Mouse (Mus musculus) kidney, postnatal 14 days (tissue): ENCODE measurements around the gene Pnp2.
"Not testable (repeated sequence)": the region's sequence is repeated elsewhere in the genome, so short reads cannot be mapped to it uniquely, and the experiment has no call there.

Source experiments
- DNase-seq: peaks from one replicate; pipeline ENCODE4 v3.0.0; 2022; ENCODE audit warnings: mixed read lengths

The Pnp2 gene

DNA sequence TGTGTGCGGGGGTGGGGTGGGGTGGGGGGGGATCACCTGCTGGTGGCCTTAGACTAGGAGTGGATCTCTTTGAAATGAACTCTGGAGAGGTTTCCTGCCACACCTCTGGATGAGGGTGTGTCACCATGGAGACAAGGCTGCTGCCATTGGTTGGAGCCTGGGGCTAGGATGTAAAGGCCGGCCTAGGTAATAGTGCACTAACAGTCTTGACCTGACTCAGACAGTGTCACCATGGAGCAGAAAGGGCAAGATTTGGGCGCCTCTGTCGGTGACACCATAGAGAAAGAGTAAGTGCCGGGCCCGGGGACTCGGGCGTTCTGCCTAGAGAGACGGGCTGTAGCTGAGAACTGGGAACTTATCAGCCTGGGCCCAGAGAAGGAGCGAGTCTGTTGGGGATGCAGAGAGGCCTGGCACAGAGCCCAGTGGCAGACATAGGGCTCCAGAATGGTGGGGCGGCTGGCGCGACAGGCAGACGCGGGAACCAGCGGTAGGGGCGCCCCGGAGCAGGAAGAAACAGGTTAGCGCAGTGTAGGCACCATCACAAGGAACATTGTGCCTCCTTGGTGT is at the start of gene Pnp2:
Gene Pnp2 (plus strand): TSS at position 51 of the 567 bp plus-strand sequence.
- peak; percentile 60 for DNase-seq

DNA sequence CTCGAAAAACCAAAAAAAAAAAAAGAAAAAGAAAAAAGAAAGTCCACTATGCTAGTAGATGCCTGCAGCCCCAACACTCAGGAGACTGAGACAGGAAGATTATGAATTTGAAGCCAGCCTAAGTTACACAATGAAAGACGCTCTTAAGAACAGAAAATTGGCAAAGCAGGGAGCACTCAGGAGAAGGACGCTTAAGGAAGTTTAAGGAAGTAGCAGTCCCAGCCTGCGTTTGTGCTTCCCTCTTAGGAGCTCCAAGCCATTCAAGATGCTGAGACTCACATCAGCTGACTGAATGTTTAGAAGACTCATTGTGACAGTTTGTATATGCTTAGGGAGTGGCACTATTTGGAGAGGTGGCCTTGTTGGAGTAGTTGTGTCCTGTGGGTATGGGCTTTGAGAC is 47.7 kb upstream of the Pnp2 start:
- no peak for DNase-seq

DNA sequence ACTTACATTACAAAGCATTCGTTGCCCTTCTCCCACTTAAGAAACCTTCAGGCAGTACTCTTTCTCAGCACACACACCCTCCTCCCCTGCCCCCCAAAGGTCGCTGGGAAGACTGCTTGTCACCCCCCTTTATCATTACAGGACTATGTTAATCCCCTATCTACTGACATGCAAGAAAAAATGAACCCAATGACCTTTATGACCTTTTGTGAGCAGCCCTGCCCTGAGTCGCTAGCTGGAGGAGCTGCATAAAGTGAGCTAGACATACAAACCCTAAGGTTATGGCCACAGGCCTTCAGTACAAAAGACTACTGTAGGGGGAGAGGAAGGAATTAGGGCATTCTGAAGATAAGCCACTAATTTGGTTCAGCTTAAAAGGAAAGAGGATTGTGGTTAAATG is 44.4 kb upstream of the Pnp2 start:
- no peak for DNase-seq

GRCm38 (mm10) chr14:50923437-50923836 is 32.4 kb upstream of the Pnp2 start:
- DNase-seq: not testable (repeated sequence)

DNA sequence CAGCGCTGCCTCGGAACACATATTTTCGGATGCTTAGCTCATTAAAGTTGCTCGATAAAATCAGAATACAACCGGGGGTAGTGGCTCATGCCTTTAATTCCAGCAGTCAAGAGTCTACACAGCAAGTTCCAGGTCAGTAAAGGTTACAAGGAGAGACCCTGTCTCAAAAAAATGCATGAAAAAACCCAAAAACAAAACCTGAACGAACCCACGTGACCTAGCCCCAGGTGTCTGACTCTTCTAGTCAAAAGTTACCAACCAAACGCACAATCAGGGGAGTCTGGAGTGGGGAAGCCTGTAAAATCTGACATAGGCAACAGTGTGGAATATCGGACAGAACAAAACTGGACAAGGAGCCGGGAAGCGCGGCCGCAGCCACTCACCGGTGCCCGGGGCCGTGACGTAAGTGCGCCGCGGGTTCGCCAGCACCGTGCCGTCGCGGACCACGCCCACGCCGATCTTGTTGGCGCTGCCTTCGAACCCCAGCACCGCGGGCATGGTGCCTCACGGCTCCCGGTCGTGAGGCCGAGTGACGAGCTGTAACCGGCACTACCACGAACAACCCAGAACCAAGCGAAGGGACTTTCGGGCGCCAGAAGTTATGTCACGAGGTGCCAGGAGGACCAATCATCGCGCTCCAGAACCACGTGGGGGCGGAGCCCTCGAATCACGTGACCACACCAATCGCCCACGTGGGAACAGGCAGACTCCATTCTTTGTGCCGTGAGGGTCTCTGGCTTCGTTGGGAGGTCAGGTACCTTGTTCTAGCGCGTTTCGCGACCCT is 31.3 kb upstream of the Pnp2 start, which contains the start of the genes Osgep and Apex1:
Gene Osgep (minus strand): TSS at position 613 of the 784 bp plus-strand sequence.
Gene Apex1 (plus strand): TSS at position 688 of the 784 bp plus-strand sequence.
- peak; percentile 97 for DNase-seq

DNA sequence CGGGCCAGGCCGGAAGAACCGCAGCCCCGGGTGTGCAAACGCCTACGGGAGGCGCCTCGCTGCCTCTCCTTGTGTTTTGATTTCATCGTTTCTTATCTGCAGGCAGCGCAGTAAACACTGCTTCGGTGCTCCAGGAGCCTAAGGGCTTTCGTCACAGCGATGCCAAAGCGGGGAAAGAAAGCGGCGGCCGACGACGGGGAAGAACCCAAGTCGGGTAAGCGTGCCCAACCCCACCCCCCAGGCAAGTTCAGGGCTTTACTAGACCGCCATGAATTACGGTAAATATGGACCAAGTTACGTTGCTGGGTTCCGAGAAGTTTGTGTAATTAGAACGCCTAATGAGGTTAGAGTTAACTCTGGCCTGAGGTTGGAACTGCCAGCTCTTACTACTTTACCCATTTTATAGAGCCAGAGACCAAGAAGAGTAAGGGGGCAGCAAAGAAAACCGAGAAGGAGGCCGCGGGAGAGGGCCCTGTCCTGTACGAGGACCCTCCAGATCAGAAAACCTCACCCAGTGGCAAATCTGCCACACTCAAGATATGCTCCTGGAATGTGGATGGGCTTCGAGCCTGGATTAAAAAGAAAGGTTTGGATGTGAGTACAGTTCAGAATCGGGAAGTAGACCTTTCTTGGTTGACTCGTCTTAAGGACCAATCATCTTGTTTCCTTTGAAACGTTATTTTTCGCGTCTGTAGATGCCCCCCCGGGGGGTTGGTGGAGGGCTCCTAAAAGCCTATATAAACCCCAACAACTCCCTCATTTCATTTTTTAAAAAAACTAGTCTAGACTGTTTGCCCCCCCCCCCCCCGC is 30.5 kb upstream of the Pnp2 start:
- no peak for DNase-seq

DNA sequence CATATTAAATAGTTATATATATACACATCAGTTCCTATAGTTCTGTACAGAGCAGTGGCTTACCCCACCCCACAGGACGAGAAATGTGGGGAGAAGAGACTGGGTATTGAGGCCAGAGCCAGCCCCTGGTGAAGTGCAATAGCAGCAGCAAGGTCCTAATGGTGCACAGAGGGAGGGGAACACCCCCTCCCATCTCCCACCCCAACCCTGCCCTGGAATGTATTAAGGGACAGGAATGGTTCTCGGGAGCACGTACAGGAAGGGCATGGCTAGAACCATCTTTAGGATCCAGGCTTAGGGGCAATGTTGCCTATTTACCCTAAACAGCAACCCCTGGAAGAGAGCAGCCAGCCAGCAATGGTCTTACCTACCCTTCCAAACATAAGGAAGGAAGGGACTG is 28.4 kb upstream of the Pnp2 start:
- no peak for DNase-seq

GRCm38 (mm10) chr14:50929951-50930350 is 25.8 kb upstream of the Pnp2 start:
- peak; percentile 10 for DNase-seq

DNA sequence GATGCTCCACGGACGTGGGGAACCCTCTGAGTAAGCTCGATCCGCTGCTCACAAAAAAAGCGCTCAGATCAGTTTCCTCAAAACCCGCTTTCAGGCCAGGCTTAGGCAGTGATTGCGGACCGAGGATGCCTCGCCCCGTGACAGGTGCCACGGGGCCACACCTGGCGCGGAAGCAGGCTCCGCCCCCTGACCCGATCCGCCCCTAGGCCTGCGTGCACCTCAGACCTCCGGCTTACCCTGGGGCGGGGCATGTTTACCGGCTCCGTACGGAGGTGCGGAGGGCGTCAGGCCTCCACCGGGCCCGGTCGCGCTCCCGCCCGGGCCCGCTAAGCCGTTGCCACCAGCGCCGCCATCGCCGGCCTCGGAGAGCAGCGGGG is 25.4 kb upstream of the Pnp2 start:
- DNase-seq: no peak

GRCm38 (mm10) chr14:50930754-50931492 is 24.9 kb upstream of the Pnp2 start, which contains the start of the genes Pip4p1 and Pnp:
Gene Pip4p1 (minus strand): TSS chr14:50930856.
Gene Pnp (plus strand): TSS chr14:50931082.
- DNase-seq: peak; percentile 99

- DNase-seq: no peak
Observed at GRCm38 (mm10) chr14:50931493-50932020, 24.2 kb upstream of the Pnp2 start.

DNA sequence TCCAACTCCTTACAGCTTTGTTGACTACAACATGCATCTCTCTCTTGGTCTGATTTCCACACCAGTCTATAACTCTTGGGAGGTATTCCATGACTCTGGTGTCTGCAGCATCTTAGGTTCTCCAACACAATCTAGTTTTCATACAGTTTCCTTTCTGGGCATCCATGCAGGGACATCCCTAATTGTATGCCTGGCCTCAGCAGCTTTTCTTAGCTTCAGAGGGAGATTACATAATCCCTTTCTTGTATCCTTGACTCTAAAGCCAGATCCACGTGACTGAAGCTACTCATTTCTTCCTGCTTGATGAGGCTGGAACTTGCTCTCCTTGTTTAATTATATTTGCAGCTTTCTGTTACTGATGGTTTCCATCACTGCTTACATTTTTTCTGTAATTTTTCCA is 19.1 kb upstream of the Pnp2 start:
- no peak for DNase-seq

- no peak for DNase-seq
Observed at GRCm38 (mm10) chr14:50938119-50938908, 17.5 kb upstream of the Pnp2 start.

DNA sequence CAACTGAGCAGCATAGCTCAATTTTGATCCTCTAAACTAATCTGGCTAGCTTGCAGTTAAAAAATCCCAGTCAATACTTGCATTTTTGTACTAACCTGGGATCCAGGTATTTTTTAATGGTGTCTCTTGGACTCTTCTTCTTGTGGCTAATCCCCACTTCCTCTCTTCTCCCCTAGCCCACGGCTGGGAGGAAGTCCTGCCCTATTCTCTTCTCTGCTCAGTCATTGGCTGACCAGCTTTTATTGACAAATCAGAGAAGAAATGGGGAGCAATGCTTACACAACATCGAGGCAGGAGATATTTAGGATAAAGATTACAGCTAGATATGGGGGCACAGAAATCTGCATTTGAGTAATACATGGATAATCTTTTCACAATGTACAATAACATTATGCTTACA is 16.9 kb upstream of the Pnp2 start:
- DNase-seq: no peak

DNA sequence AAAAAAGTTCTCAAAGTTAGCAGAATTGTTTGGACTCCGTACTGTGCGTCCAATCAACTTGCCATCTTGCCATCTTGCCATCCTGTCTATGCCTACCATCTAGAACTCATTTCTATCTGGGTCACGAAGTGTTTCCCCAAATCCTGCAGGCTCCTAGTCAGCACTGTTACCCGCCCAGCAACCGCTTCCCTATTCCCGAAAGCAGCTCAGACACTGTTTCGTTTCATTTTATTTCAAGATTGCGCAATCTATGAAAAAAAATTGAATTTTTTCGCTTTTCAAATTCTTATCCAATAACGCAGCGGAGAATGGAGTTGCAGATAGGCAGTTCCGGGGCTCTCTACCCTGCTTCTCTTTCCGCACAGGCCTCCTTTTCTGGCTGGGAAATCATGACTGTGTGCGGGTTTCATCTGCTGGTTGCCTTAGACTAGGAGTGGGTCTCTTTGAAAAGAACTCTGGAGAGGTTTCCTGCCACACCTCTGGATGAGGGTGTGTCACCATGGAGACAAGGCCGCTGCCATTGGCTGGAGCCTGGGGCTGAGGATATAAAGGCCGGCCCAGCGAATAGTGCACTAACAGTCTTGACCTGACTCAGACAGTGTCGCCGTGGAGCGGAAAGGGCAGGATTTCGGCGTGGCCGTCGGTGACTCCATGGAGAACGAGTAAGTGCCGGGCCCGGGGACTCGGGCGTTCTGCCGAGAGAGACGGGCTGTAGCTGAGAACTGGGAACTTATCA is 11.7 kb upstream of the Pnp2 start, which contains the start of gene Gm49342:
Gene Gm49342 (plus strand): TSS at position 586 of the 736 bp plus-strand sequence.
- DNase-seq: peak; percentile 95

- not testable (repeated sequence) for DNase-seq
Observed at GRCm38 (mm10) chr14:50944668-50945033, 11.1 kb upstream of the Pnp2 start.

DNA sequence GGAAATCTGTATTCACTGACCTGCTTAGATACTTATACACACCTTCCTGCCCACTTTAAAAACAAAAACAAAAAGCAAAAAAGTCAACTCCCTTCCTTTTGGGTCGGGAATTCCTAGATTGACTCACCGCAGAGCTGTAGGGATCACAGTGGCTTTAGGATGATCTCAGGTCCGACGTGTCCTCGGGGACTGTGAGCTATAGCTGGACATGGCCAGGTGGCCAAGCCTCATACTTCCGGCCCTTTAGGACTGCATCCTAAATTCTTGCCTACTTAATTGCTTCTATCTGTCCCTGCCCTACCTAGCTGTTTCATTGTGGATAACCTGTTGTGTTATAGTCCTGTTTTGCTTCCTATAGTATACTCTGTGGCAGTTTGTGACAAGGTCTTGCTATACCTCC is 10.7 kb upstream of the Pnp2 start:
- not testable (repeated sequence) for DNase-seq

DNA sequence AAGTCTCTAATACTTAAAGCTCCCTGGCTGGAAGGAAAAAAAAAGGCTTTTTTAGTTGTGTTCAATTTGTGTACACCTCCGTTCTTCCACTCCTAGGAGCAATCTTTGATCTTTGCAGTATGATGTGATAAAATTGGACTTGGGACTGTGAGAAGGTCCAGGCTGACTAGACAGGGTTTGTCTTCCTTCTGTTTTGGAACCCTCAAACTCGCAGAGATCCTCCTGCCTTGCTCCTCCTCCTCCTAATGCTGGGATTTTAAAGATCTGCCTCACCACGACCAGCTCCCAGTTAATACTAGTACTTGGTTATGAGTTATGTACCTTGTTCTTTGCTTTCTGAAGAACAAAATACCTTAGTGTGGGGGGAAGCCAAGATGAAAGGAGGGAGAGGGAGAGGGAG is 10.3 kb upstream of the Pnp2 start:
- not testable (repeated sequence) for DNase-seq

- DNase-seq: no peak
Observed at GRCm38 (mm10) chr14:50955487-50955886, 305 bp upstream of the Pnp2 start.

- not testable (repeated sequence) for DNase-seq
Observed at GRCm38 (mm10) chr14:50956724-50957123, 932 bp downstream of the Pnp2 start.

GRCm38 (mm10) chr14:50957146-50957545 is 1.4 kb downstream of the Pnp2 start:
- DNase-seq: not testable (repeated sequence)
